Mouse (Mus musculus) forebrain, embryonic 11.5 days (tissue): ENCODE measurements around the gene Rdh9. TPM values are rescaled to one million over a fixed set of nuclear protein-coding genes. Genes with fewer than 3 reads are reported as not detected.
"Not testable (repeated sequence)": the region's sequence is repeated elsewhere in the genome, so short reads cannot be mapped to it uniquely, and the experiment has no call there.

Experiments used
- ATAC-seq: fragments of 200-750 bp; cut with Nextera tagmentation; replicated peaks from 2 replicates; pipeline ENCODE4 v1.8.0; 2017; ENCODE audit warnings: moderate TSS enrichment; ENCODE audit not compliant: low FRiP score
- DNase-seq: peaks from one replicate; pipeline ENCODE4 v3.0.0-alpha.2; 2017; ENCODE audit warnings: low spot score
- H3K27ac ChIP-seq: fragments of 300-500 bp; sonication (generic); 2 replicates; pipeline ENCODE4 v1.5.1; 2014; ENCODE audit warnings: low read depth, low read length
- H3K27me3 ChIP-seq: fragments of 300-500 bp; sonication (generic); 2 replicates; pipeline ENCODE4 v1.6.1; 2014; ENCODE audit warnings: mild to moderate bottlenecking, low read length, mixed read lengths; ENCODE audit not compliant: control insufficient read depth, insufficient read depth
- H3K36me3 ChIP-seq: fragments of 300-500 bp; sonication (generic); 2 replicates; pipeline ENCODE4 v1.6.1; 2014; ENCODE audit warnings: mild to moderate bottlenecking, low read length, moderate library complexity, mixed read lengths; ENCODE audit not compliant: control insufficient read depth, insufficient read depth
- H3K4me1 ChIP-seq: fragments of 300-500 bp; sonication (generic); replicated peaks from 2 replicates; pipeline ENCODE4 v1.6.1; 2014; ENCODE audit warnings: low read length, mixed read lengths; ENCODE audit not compliant: control insufficient read depth, insufficient read depth
- H3K4me2 ChIP-seq: fragments of 300-500 bp; sonication (generic); 2 replicates; pipeline ENCODE4 v1.6.1; 2014; ENCODE audit warnings: low read depth, mild to moderate bottlenecking, low read length, moderate library complexity, mixed read lengths; ENCODE audit not compliant: severe bottlenecking
- H3K4me3 ChIP-seq: fragments of 300-500 bp; sonication (generic); 2 replicates; pipeline ENCODE4 v1.5.1; 2014; ENCODE audit warnings: low read depth, low read length
- H3K9ac ChIP-seq: fragments of 300-500 bp; sonication (generic); 2 replicates; pipeline ENCODE4 v1.6.1; 2014; ENCODE audit warnings: low read length
- H3K9me3 ChIP-seq: fragments of 300-500 bp; sonication (generic); 2 replicates; pipeline ENCODE4 v1.6.1; 2016; ENCODE audit warnings: low read length, mixed read lengths; ENCODE audit not compliant: control insufficient read depth
- WGBS: fragments of 180-500 bp; shearing (Covaris S2); extraction: QIAGEN DNeasy Blood & Tissue Kit; methylation state at CpG from one replicate; pipeline ENCODE4 v1.1.7; 2014; 5-methylcytosine and 5-hydroxymethylcytosine counted together
- polyA plus RNA-seq: library from polyadenylated mRNA; unstranded; fragments of >200 nt; fragmentation: Nextera tagmentation; extraction: Ambion mirVana; gene quantifications from 2 replicates; pipeline ENCODE4 v1.2.1, GENCODE M21; 2014

The Rdh9 gene
- polyA plus RNA-seq, 1 experiment from 2014 or later: not detected

DNA sequence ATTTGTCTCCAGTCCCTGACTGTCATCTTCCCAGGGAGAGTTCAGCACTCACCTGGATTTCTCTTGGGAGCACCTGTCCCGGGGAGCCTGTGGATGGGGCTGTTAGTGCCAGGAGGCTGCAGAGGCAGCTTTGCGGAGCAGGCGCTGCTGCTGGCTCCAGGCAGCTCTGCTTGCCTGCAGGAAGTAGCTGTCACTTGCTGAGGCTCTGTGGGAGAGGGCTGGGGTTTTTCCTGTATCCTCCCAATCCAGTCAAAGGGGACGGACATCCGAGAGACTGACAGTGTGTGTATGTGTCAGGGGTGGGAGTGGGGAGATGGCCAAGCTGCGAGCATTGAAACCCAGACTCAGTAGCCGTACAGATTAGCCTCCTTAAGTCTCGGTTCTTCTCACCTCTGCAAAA, 24.6 kb upstream of the Rdh9 start, which contains the start of gene Gpr182:
Gene Gpr182, minus strand, starts transcription at position 185 of the 400 bp plus-strand sequence.
- DNase-seq (no peak), ATAC-seq (no peak)
- Histone ChIP-seq H3K27me3 (no peaks in the 10 kb centered on the region), H3K9ac (no peak within 1 kb of the TSS), H3K9me3 (no peaks in the 10 kb centered on the region), H3K36me3 (no peaks in the 10 kb centered on the region; the same call in 1 of the 2 replicates), H3K4me1 (no peaks in the 10 kb centered on the region), H3K4me2 (no peak within 1 kb of the TSS), H3K27ac (no peak within 1 kb of the TSS), H3K4me3 (no peak within 1 kb of the TSS)
- WGBS: 65% methylated on average over 8 of the region's 8 CpGs

GRCm38 (mm10) chr10:127754566-127755166, 21.5 kb upstream of the Rdh9 start:
- Histone ChIP-seq H3K9me3 (no peaks in the 10 kb centered on the region), H3K4me3 (no peak overlapping the region), H3K9ac (no peak overlapping the region), H3K36me3 (no peaks in the 10 kb centered on the region), H3K4me2 (no peak overlapping the region), H3K4me1 (no peaks in the 10 kb centered on the region), H3K27ac (no peak overlapping the region), H3K27me3 (no peaks in the 10 kb centered on the region)
- ATAC-seq: no peak
- no peak for DNase-seq
- 92% methylated on average over 6 of the region's 6 CpGs for WGBS

GRCm38 (mm10) chr10:127755246-127755645, 20.9 kb upstream of the Rdh9 start:
- Histone ChIP-seq H3K4me2 (no peak overlapping the region), H3K27me3 (no peaks in the 10 kb centered on the region), H3K9ac (no peak overlapping the region), H3K9me3 (no peaks in the 10 kb centered on the region), H3K4me1 (no peaks in the 10 kb centered on the region), H3K27ac (no peak overlapping the region), H3K4me3 (no peak overlapping the region), H3K36me3 (no peaks in the 10 kb centered on the region)
- DNase-seq (no peak), ATAC-seq (no peak)
- 82% methylated on average over 3 of the region's 3 CpGs for WGBS

- Histone ChIP-seq H3K36me3 (no peaks in the 10 kb centered on the region), H3K4me1 (no peaks in the 10 kb centered on the region), H3K4me3 (no peak overlapping the region), H3K4me2 (no peak overlapping the region), H3K9me3 (no peaks in the 10 kb centered on the region), H3K27ac (no peak overlapping the region), H3K9ac (no peak overlapping the region), H3K27me3 (no peaks in the 10 kb centered on the region)
- DNase-seq (no peak), ATAC-seq (no peak)
- WGBS: 46% methylated on average over 17 of the region's 18 CpGs
Observed at GRCm38 (mm10) chr10:127755770-127756468, 20.3 kb upstream of the Rdh9 start.

GRCm38 (mm10) chr10:127759181-127760110, 16.7 kb upstream of the Rdh9 start, which contains the start of the genes Rdh1 and Rdh16f1:
Gene Rdh1, plus strand, starts transcription at chr10:127759721.
Gene Rdh16f1, plus strand, starts transcription at chr10:127759787.
- no peak within 1 kb of the TSS for H3K4me2 ChIP-seq
- no peaks in the 10 kb centered on the region for H3K9me3 ChIP-seq
- no peaks in the 10 kb centered on the region for H3K36me3 ChIP-seq
- H3K9ac ChIP-seq: no peak within 1 kb of the TSS
- no peak within 1 kb of the TSS for H3K4me3 ChIP-seq
- no peak for ATAC-seq
- H3K27me3 ChIP-seq: no peaks in the 10 kb centered on the region
- DNase-seq: no peak
- no peak within 1 kb of the TSS for H3K27ac ChIP-seq
- 71% methylated on average over 8 of the region's 9 CpGs for WGBS
- H3K4me1 ChIP-seq: no peaks in the 10 kb centered on the region

GRCm38 (mm10) chr10:127762926-127763325, 13.3 kb upstream of the Rdh9 start:
- H3K36me3 ChIP-seq, H3K4me3 ChIP-seq, H3K27ac ChIP-seq, H3K4me1 ChIP-seq, ATAC-seq, H3K9me3 ChIP-seq, H3K9ac ChIP-seq, H3K4me2 ChIP-seq, H3K27me3 ChIP-seq: not testable (repeated sequence)
- peak; percentile 38 for DNase-seq
- 89% methylated on average over 10 of the region's 10 CpGs for WGBS

DNA sequence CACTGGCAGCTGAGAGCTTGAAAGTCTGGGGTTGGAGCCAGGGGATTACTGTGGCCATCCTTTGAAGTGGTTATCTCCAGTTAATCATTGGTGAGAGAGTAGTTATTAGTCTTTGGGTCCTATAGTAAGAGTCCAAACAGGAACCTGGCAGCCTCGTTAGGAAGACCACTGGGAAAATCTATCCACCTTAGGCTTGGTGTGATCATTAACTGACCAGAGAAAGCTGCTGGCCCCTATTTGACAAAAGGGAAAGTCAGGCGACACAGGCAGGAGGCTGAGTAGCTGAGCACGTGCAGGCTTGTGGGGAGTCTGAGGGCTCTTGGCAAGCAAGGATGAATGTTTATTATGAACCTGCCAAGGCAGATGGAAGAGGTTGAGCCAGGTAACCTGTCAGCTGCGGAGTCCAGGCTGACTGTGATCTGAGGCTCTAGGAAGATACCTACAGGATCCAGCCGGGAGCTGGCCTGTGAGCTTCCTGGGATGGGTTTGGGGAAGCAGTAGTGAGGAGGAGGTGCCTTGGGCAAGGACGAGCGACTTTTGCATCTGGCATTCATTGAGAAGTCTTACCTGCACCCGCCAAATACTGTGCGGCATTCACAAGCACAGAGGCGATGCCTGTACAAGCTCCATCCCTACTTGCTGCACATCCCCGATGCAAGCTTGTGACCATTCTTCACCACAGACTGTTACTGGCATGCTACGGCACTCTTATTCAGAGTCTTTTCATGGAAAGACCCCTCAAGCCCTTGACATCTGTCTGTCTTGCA, 12.1 kb upstream of the Rdh9 start:
- Histone ChIP-seq H3K4me2 (no peak overlapping the region), H3K4me1 (no peaks in the 10 kb centered on the region), H3K27me3 (no peaks in the 10 kb centered on the region), H3K27ac (no peak overlapping the region), H3K4me3 (no peak overlapping the region), H3K36me3 (no peaks in the 10 kb centered on the region), H3K9ac (no peak overlapping the region), H3K9me3 (no peaks in the 10 kb centered on the region)
- DNase-seq: peak; percentile 19
- no peak for ATAC-seq
- 72% methylated on average over 12 of the region's 12 CpGs for WGBS

- DNase-seq: no peak
- 85% methylated on average over 1 of the region's 1 CpGs for WGBS
- Histone ChIP-seq H3K9me3 (no peaks in the 10 kb centered on the region), H3K27me3 (no peaks in the 10 kb centered on the region), H3K36me3 (no peaks in the 10 kb centered on the region), H3K27ac (no peak overlapping the region), H3K4me2 (no peak overlapping the region), H3K4me1 (no peaks in the 10 kb centered on the region), H3K9ac (no peak overlapping the region), H3K4me3 (no peak overlapping the region)
- ATAC-seq: no peak
Observed at GRCm38 (mm10) chr10:127766564-127766963, 9.6 kb upstream of the Rdh9 start.
